Mouse (Mus musculus) spleen, adult 2 months (tissue): ENCODE measurements at regions not wholly inside any gene's neighbourhood (a gene's known extent, or its start where the extent isn't known, plus 50 kb on each side); places are given as distances from the start of the nearest gene placed in this dataset.

Experiments used
- DNase-seq, 2 experiments: peaks; one replicate each; pipeline versions ENCODE4 v3.0.0 to v3.0.0-alpha.2; 2012 to 2021; ENCODE audit warnings: low spot score in 2 of 2, low read depth in 1 of 2
- H3K27ac ChIP-seq: fragments of 200-500 bp; 2 replicates; pipeline ENCODE4 v1.5.1; 2012; ENCODE audit warnings: low read length, inconsistent platforms; ENCODE audit not compliant: insufficient read depth
- H3K27me3 ChIP-seq: fragments of 200-500 bp; 2 replicates; pipeline ENCODE4 v1.6.1; 2012; ENCODE audit warnings: mild to moderate bottlenecking, moderate library complexity, low read length, inconsistent platforms; ENCODE audit not compliant: control insufficient read depth, insufficient read depth
- H3K36me3 ChIP-seq: fragments of 200-500 bp; 2 replicates; pipeline ENCODE4 v1.6.1; 2012; ENCODE audit warnings: mild to moderate bottlenecking, low read length, inconsistent platforms; ENCODE audit not compliant: control insufficient read depth, insufficient read depth
- H3K4me1 ChIP-seq: fragments of 200-500 bp; 2 replicates; pipeline ENCODE4 v1.6.1; 2011; ENCODE audit warnings: inconsistent platforms; ENCODE audit not compliant: control insufficient read depth, insufficient read depth, insufficient read length
- H3K4me3 ChIP-seq: fragments of 200-500 bp; 2 replicates; pipeline ENCODE4 v1.5.1; 2011; ENCODE audit warnings: mild to moderate bottlenecking, inconsistent platforms; ENCODE audit not compliant: insufficient read depth, insufficient read length; ENCODE audit errors: extremely low read depth
- CTCF ChIP-seq: fragments of 200-500 bp; IDR thresholded peaks from 2 replicates; pipeline ENCODE4 v1.5.1; 2011; ENCODE audit warnings: mild to moderate bottlenecking, inconsistent platforms; ENCODE audit not compliant: insufficient read depth, insufficient read length, insufficient replicate concordance; ENCODE audit errors: extremely low read depth
- POLR2A ChIP-seq: fragments of 200-500 bp; IDR thresholded peaks from 2 replicates; pipeline ENCODE4 v1.6.1; 2011; ENCODE audit warnings: low read depth, low read length, inconsistent platforms
- WGBS: fragments of 180-500 bp; shearing (Covaris S2); methylation state at CpG from one replicate; pipeline ENCODE4 v1.1.7; 2018; 5-methylcytosine and 5-hydroxymethylcytosine counted together

DNA sequence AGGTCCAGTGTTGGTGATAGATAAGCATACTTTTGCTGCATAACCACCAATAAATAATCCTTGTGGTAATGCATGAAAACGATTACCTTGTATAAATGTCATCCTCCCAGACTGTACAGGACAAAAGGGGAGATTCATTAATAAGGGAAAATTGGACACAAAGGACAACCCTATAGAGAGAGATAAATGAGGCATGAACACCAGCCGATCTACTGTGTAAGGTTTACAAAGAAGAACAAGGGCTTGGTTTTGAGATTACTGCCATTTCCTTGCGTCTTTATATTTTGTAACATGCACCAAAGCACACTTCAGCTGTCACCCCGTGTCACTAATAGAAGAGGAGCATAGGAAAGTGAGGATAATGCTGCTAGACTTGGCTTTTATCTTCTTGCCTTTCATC, 162.5 kb downstream of the Psat1 start:
- 68% methylated on average over 4 of the region's 4 CpGs for WGBS
- TF ChIP-seq POLR2A: no peak
- TF ChIP-seq CTCF: no peak
- no peak overlapping the region for H3K27ac ChIP-seq
- no peak for DNase-seq
- no peaks in the 10 kb centered on the region for H3K27me3 ChIP-seq
- no peak overlapping the region for H3K4me3 ChIP-seq
- H3K36me3 ChIP-seq: no peaks in the 10 kb centered on the region
- no peaks in the 10 kb centered on the region for H3K4me1 ChIP-seq

DNA sequence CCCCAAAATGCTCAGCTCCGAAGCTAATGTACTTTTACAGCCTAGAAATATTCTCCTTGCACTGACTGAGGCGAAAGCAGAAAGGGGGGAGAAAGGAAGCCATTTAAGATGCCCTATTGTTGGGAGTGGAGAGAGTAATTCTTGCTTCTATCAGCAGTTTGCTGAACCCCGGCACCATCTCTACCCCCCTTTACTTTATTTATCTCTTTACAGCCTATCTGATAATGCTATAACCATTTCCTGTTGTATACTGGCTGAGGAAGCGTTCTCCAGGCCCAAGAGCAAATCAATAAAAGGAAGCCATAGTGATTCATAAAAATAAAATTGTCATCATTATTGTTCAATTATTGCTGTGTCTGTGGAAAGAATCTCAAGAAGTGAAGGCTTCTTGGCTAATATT, 177.5 kb downstream of the Psat1 start:
- Histone ChIP-seq H3K4me3 (no peak overlapping the region), H3K27ac (no peak overlapping the region), H3K36me3 (no peaks in the 10 kb centered on the region), H3K4me1 (no peaks in the 10 kb centered on the region), H3K27me3 (no peaks in the 10 kb centered on the region)
- no peak for DNase-seq
- TF ChIP-seq POLR2A: no peak
- TF ChIP-seq CTCF: no peak
- 68% methylated on average over 4 of the region's 4 CpGs for WGBS

GRCm38 (mm10) chr19:15761086-15761485, 186.1 kb downstream of the Psat1 start:
- 88% methylated on average over 4 of the region's 4 CpGs for WGBS
- no peak for DNase-seq
- Histone ChIP-seq H3K36me3 (no peaks in the 10 kb centered on the region), H3K4me1 (no peaks in the 10 kb centered on the region), H3K27me3 (no peaks in the 10 kb centered on the region), H3K4me3 (no peak overlapping the region), H3K27ac (no peak overlapping the region)
- TF ChIP-seq POLR2A (no peak), CTCF (no peak)

DNA sequence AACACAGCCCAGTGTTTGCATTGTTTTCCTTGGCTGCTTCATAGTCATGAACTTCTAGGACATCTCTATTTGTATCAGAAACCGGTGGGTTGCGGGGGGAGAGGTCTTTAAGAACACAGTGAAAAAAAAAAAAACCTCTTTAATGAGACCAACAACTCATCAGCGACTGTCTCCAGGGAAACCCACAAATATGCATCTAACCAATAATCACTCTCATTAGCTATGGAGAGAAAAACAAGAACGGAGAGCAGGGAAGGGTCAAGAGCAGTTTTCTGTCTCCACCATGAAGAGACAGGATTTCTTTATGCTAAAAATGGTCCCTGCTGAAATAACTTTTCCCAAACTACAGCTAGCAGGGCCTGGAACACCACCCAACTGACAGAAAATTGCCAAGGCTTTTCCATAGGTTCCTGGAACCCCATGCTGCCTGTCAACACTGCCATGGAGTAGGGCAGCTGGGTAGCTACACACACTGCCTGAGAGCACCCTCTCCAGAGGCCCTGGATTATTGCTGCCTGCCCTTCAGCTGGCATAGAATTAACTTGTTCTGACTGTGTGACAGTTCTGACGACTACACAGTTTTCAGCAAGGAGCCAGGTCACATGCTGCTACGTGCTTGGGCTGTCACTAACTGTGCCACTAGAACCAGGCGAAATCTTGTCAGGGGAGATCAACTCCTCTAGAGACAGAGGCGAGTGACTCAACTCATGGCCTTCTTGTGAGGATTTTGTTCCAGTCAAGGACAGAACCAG, 201.9 kb downstream of the Psat1 start:
- Histone ChIP-seq H3K27me3 (no peaks in the 10 kb centered on the region), H3K4me3 (no peak overlapping the region), H3K36me3 (no peaks in the 10 kb centered on the region), H3K27ac (no peak overlapping the region), H3K4me1 (no peaks in the 10 kb centered on the region)
- TF ChIP-seq POLR2A (no peak), CTCF (no peak)
- DNase-seq: no peak
- 84% methylated on average over 8 of the region's 8 CpGs for WGBS

GRCm38 (mm10) chr19:15736200-15736599, 210.9 kb downstream of the Psat1 start:
- Histone ChIP-seq H3K36me3 (no peaks in the 10 kb centered on the region), H3K4me3 (no peak overlapping the region), H3K27ac (no peak overlapping the region), H3K27me3 (no peaks in the 10 kb centered on the region), H3K4me1 (no peaks in the 10 kb centered on the region)
- no peak for DNase-seq
- WGBS: 70% methylated on average over 2 of the region's 2 CpGs
- TF ChIP-seq POLR2A: no peak
- no peak for TF ChIP-seq CTCF

DNA sequence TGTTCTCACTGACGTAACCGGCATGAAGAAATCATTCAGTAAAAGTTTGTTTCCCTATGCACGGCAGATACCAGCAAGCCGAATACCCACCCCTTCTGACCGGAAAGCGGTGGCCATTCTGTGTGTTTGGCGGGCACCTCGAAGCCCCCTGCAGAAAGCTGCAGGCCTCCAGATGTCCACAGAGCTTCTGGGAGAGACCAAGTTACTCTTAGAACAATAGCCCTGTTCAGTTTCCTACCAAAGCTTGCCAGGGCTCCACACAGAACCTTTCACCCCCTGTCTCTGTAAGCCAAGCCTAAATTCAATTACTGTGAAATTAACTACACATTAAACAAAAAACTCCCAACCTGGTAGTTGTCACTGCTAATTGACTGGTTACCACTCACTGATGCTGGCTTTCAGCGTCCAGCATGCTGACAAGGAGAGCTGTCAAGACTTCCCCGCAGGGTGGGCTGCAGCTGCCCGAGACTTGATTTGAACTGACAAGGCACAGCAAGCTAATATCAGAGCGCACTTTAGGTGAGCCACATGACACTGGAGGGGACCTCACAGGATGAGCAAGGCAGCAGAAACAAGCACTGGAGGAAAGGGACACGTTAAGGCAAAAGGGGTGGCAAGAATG, 220.2 kb downstream of the Psat1 start:
- Histone ChIP-seq H3K27me3 (no peaks in the 10 kb centered on the region), H3K36me3 (no peaks in the 10 kb centered on the region)
- 91% methylated on average over 13 of the region's 13 CpGs for WGBS

GRCm38 (mm10) chr19:15692379-15693023, 254.6 kb downstream of the Psat1 start:
- DNase-seq: no peak
- no peaks in the 10 kb centered on the region for H3K4me1 ChIP-seq
- 82% methylated on average over 3 of the region's 3 CpGs for WGBS
- no peaks in the 10 kb centered on the region for H3K27me3 ChIP-seq
- H3K36me3 ChIP-seq: no peaks in the 10 kb centered on the region
- TF ChIP-seq POLR2A (no peak), CTCF (no peak)
- H3K4me3 ChIP-seq: no peak overlapping the region
- H3K27ac ChIP-seq: no peak overlapping the region

More for the DNA sequence above, 220.2 kb downstream of the Psat1 start:
- no peak overlapping the region for H3K4me3 ChIP-seq
- DNase-seq: no peak
- no peaks in the 10 kb centered on the region for H3K4me1 ChIP-seq
- H3K27ac ChIP-seq: no peak overlapping the region
- TF ChIP-seq POLR2A (no peak), CTCF (no peak)
